In the genomic region with DNA sequence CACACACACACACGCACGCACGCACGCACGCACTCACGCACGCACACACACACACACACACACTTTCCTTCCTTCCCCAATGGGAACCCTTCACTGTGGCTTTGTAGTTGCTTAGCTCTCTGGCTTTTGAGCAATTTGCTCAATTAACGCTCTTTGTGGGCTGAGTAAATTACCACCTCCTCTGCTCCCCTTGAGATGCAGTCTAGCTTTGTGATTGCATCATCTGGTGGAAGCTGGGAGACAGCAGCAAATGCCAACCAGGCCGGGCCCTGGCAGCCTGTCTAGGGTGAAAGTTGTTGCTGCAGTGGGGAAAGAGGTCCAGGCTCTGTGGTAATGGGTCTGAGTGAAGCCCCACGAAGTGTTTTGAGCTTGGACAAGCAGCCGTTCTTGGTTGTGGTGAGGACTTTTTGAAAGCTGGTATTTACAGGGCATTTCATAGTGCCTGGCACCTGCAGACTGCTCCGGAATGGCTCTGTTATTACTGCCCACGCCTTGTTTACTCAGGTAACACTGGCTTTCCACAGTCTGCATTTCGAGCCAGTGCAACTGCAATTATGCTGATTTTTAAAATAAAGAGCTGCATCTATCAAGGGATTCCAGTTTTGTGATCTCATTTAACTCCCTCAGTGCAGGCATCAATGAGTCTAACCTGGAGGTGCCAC, we compare ENCODE assay signal across 9 mouse cellular contexts. TPM values are rescaled to one million over a fixed set of nuclear protein-coding genes. Genes with fewer than 3 reads are reported as not detected.
A peak's percentile ranks its signal among the peaks of the same experiment; 100 is the strongest.
DNase-seq lines count a peak whose midpoint lies in the region; ATAC-seq and TF ChIP-seq lines count a peak whose summit lies in the region.
"Had no signal": no experiment of that assay in that cellular context is flagged by ENCODE, and none has a peak within 500 bp of the region (broad histone marks: within the 10 kb centered on the region; RNA-seq: fewer than 3 reads in every experiment).

No protein-coding gene starts in this region.

- TF ChIP-seq CTCF in midbrain, postnatal 0 days (IDR thresholded peaks at IDR 0.05) = no peak

- H3K4me2 ChIP-seq in embryonic facial prominence, embryonic 13.5 days = no peak overlapping the region
- no peak overlapping the region for H3K4me2 ChIP-seq in midbrain, postnatal 0 days (ENCODE audit: low read depth, low read length, poor library complexity, severe bottlenecking)
- H3K4me2 ChIP-seq in midbrain, embryonic 16.5 days (ENCODE audit: low read length) = no peak overlapping the region
- 0 out of 2 replicates have a peak overlapping the region, but pooled peaks have one; percentile 6 for H3K4me2 ChIP-seq in forebrain, embryonic 15.5 days (replicated peaks)
- H3K4me2 ChIP-seq: limb, embryonic 12.5 days had no signal

- DNase-seq in embryonic facial prominence, embryonic 10.5 days (ENCODE audit: low spot score) = no peak
- peak; percentile 14 for DNase-seq in midbrain, postnatal 0 days (ENCODE audit: low spot score)
- DNase-seq in thymus, postnatal 36 days = no peak
- DNase-seq in kidney, postnatal 36 days = no peak

- 0 out of 2 replicates have a peak, but pooled peaks cover 4% of the 10 kb centered on the region for H3K9me3 ChIP-seq in embryonic facial prominence, embryonic 13.5 days
- H3K9me3 ChIP-seq in embryonic facial prominence, embryonic 10.5 days = no peaks in the 10 kb centered on the region
- no peaks in the 10 kb centered on the region for H3K9me3 ChIP-seq in midbrain, postnatal 0 days (ENCODE audit: low read length)
- H3K9me3 ChIP-seq in midbrain, embryonic 16.5 days (replicated peaks; ENCODE audit: control insufficient read depth, low read length, poor library complexity, severe bottlenecking) = no peaks in the 10 kb centered on the region
- H3K9me3 ChIP-seq in forebrain, embryonic 15.5 days = no peaks in the 10 kb centered on the region
- H3K9me3 ChIP-seq: limb, embryonic 12.5 days had no signal

- H3K79me2 ChIP-seq in macrophage (ENCODE audit: inconsistent target) = peaks cover 39% of the 10 kb centered on the region; the same call in 1 of the 2 replicates

- peak overlapping the region; percentile 33; the same call in 1 of the 2 replicates for H3K27ac ChIP-seq in embryonic facial prominence, embryonic 13.5 days
- H3K27ac ChIP-seq in embryonic facial prominence, embryonic 10.5 days (replicated peaks) = no peak overlapping the region
- no peak overlapping the region for H3K27ac ChIP-seq in midbrain, postnatal 0 days (ENCODE audit: low read depth, low read length)
- no peak overlapping the region for H3K27ac ChIP-seq in midbrain, embryonic 16.5 days (ENCODE audit: low read length)
- H3K27ac ChIP-seq in forebrain, embryonic 15.5 days (replicated peaks) = peak overlapping the region; percentile 71
- H3K27ac ChIP-seq in macrophage = 0 out of 2 replicates have a peak overlapping the region, but pooled peaks have one; percentile 10
- H3K27ac ChIP-seq: limb, embryonic 12.5 days had no signal

- no peaks in the 10 kb centered on the region; the same call in 1 of the 2 replicates for H3K4me1 ChIP-seq in embryonic facial prominence, embryonic 13.5 days
- 0 out of 2 replicates have a peak, but pooled peaks cover 3% of the 10 kb centered on the region for H3K4me1 ChIP-seq in embryonic facial prominence, embryonic 10.5 days
- H3K4me1 ChIP-seq in midbrain, postnatal 0 days (ENCODE audit: insufficient read depth, low read length) = no peaks in the 10 kb centered on the region
- peaks cover 3% of the 10 kb centered on the region; the same call in 1 of the 2 replicates for H3K4me1 ChIP-seq in midbrain, embryonic 16.5 days (ENCODE audit: control insufficient read depth, insufficient read depth, low read length)
- peaks cover 16% of the 10 kb centered on the region for H3K4me1 ChIP-seq in forebrain, embryonic 15.5 days

- no peak overlapping the region for H3K4me3 ChIP-seq in embryonic facial prominence, embryonic 13.5 days
- no peak overlapping the region for H3K4me3 ChIP-seq in embryonic facial prominence, embryonic 10.5 days
- H3K4me3 ChIP-seq in midbrain, postnatal 0 days (ENCODE audit: low read depth, low read length) = no peak overlapping the region
- no peak overlapping the region for H3K4me3 ChIP-seq in midbrain, embryonic 16.5 days (ENCODE audit: low read depth, low read length)
- H3K4me3 ChIP-seq in forebrain, embryonic 15.5 days = no peak overlapping the region
- no peak overlapping the region for H3K4me3 ChIP-seq in macrophage (ENCODE audit: inconsistent target)
- H3K4me3 ChIP-seq: limb, embryonic 12.5 days had no signal

- H3K27me3 ChIP-seq in embryonic facial prominence, embryonic 13.5 days = no peaks in the 10 kb centered on the region
- no peaks in the 10 kb centered on the region for H3K27me3 ChIP-seq in embryonic facial prominence, embryonic 10.5 days (replicated peaks; ENCODE audit: low read depth, poor library complexity, severe bottlenecking)
- H3K27me3 ChIP-seq in midbrain, postnatal 0 days (ENCODE audit: insufficient read depth, low read length) = no peaks in the 10 kb centered on the region
- H3K27me3 ChIP-seq in midbrain, embryonic 16.5 days (ENCODE audit: control insufficient read depth, insufficient read depth, low read depth, low read length) = no peaks in the 10 kb centered on the region
- H3K27me3 ChIP-seq in forebrain, embryonic 15.5 days = no peaks in the 10 kb centered on the region
- H3K27me3 ChIP-seq: limb, embryonic 12.5 days had no signal

- WGBS in embryonic facial prominence, embryonic 13.5 days = 83% methylated on average over 14 of the region's 14 CpGs
- 87% methylated on average over 14 of the region's 14 CpGs for WGBS in embryonic facial prominence, embryonic 10.5 days
- 84% methylated on average over 14 of the region's 14 CpGs for WGBS in midbrain, postnatal 0 days
- 75% methylated on average over 14 of the region's 14 CpGs for WGBS in midbrain, embryonic 16.5 days
- 49% methylated on average over 14 of the region's 14 CpGs for WGBS in forebrain, embryonic 15.5 days
- 26% methylated on average over 14 of the region's 14 CpGs for WGBS in macrophage (ENCODE audit: missing documents)

- 0 out of 2 replicates have a peak, but pooled peaks cover 8% of the 10 kb centered on the region for H3K36me3 ChIP-seq in embryonic facial prominence, embryonic 13.5 days
- H3K36me3 ChIP-seq in embryonic facial prominence, embryonic 10.5 days (replicated peaks) = peaks cover 15% of the 10 kb centered on the region
- H3K36me3 ChIP-seq in midbrain, postnatal 0 days (ENCODE audit: insufficient read depth, low read length) = no peaks in the 10 kb centered on the region
- H3K36me3 ChIP-seq in midbrain, embryonic 16.5 days (ENCODE audit: control insufficient read depth, insufficient read depth, low read length) = 0 out of 2 replicates have a peak, but pooled peaks cover 2% of the 10 kb centered on the region
- no peaks in the 10 kb centered on the region for H3K36me3 ChIP-seq in forebrain, embryonic 15.5 days
- no peaks in the 10 kb centered on the region for H3K36me3 ChIP-seq in macrophage (ENCODE audit: inconsistent target)

- no peak overlapping the region for H3K9ac ChIP-seq in embryonic facial prominence, embryonic 13.5 days
- no peak overlapping the region for H3K9ac ChIP-seq in midbrain, postnatal 0 days (replicated peaks; ENCODE audit: low read length, poor library complexity, severe bottlenecking)
- H3K9ac ChIP-seq in midbrain, embryonic 16.5 days (ENCODE audit: low read depth, low read length) = no peak overlapping the region
- 0 out of 2 replicates have a peak overlapping the region, but pooled peaks have one; percentile 19 for H3K9ac ChIP-seq in forebrain, embryonic 15.5 days (replicated peaks)
- H3K9ac ChIP-seq: limb, embryonic 12.5 days had no signal

- ATAC-seq in embryonic facial prominence, embryonic 13.5 days (ENCODE audit: insufficient number of reproducible peaks, insufficient read depth, low FRiP score, low TSS enrichment, low read depth) = no peak
- ATAC-seq in midbrain, postnatal 0 days (ENCODE audit: low FRiP score) = peak; percentile 44; the same call in 1 of the 2 replicates
- no peak for ATAC-seq in midbrain, embryonic 16.5 days
- peak; percentile 78 for ATAC-seq in forebrain, embryonic 15.5 days (replicated peaks)

RNA-seq across cellular contexts. Expression of gene Prdm10, which starts 10.0 kb away (rescaled TPM):
- 5.5 and 6.5 TPM in 2 replicates for polyA plus RNA-seq in embryonic facial prominence, embryonic 13.5 days (2015; fragmentation: Nextera tagmentation; extraction: Ambion mirVana)
- polyA plus RNA-seq in embryonic facial prominence, embryonic 10.5 days (2016; fragmentation: Nextera tagmentation; extraction: Ambion mirVana) = 8.1 and 8.3 TPM in 2 replicates
- 14.8 and 17.3 TPM in 2 replicates for total RNA-seq in midbrain, postnatal 0 days (2014; rRNA removed)
- 4.6 and 5.0 TPM in 2 replicates for polyA plus RNA-seq in midbrain, postnatal 0 days (2015; fragmentation: Nextera tagmentation; extraction: Ambion mirVana)
- polyA plus RNA-seq in midbrain, embryonic 16.5 days (2015; fragmentation: Nextera tagmentation; extraction: Ambion mirVana) = 9.4 and 9.6 TPM in 2 replicates
- 10.2 and 10.4 TPM in 2 replicates for polyA plus RNA-seq in forebrain, embryonic 15.5 days (2015; fragmentation: Nextera tagmentation; extraction: Ambion mirVana)
- 10 to 100 TPM; 19.3 to 50.8 (median 36.7) TPM for total RNA-seq in macrophage (2018; cell fraction: chromatin; rRNA removed)
- 1 to 10 TPM; 2.6 to 8.6 (median 6.5) TPM for total RNA-seq in macrophage (2018; cell fraction: cytosol; rRNA removed)
- 10 to 100 TPM; 11.3 to 32.5 (median 21.8) TPM for total RNA-seq in macrophage (2018; cell fraction: nucleus; rRNA removed)
- polyA plus RNA-seq in macrophage (2018) = 4.1 to 4.7 TPM (median 4.6 TPM) in 3 replicates

Comparison
In these comparisons a context has a peak if more than half of its experiments do, and no peak if none do; other contexts are left out.
1. ATAC-seq: peak in midbrain, postnatal 0 days (single experiment) and forebrain, embryonic 15.5 days (single experiment); none in embryonic facial prominence, embryonic 13.5 days (single experiment) and midbrain, embryonic 16.5 days (single experiment).
2. H3K27ac ChIP-seq: peak in embryonic facial prominence, embryonic 13.5 days (single experiment), forebrain, embryonic 15.5 days (single experiment) and macrophage (single experiment); none in embryonic facial prominence, embryonic 10.5 days (single experiment), midbrain, postnatal 0 days (single experiment) and midbrain, embryonic 16.5 days (single experiment).